Mouse (Mus musculus) thymus, postnatal 25 days (tissue): ENCODE results near the gene Adamtsl5.

Experiments used
- DNase-seq: peaks from one replicate; pipeline ENCODE4 v3.0.0; 2022

Gene Adamtsl5

GRCm38 (mm10) chr10:80292251-80293146 lies 55.7 kb downstream of the Adamtsl5 start, which contains the start of gene Rps15:
Gene Rps15 (plus strand): TSS chr10:80292453.
- peak; percentile 93 for DNase-seq
